Comparison of ENCODE assay signal across 27 mouse cellular contexts in genomic region chr13:8664615-8665240, GRCm38 (mm10).
DNase-seq lines count a peak whose midpoint lies in the region; ATAC-seq lines count a peak whose summit lies in the region.
"Had no signal": no experiment of that assay in that cellular context is flagged by ENCODE, and none has a peak within 500 bp of the region (broad histone marks: within the 10 kb centered on the region; RNA-seq: fewer than 3 reads in every experiment).

No protein-coding gene starts in this region.

- H3K36me3 ChIP-seq in hindbrain, embryonic 11.5 days (ENCODE audit: control insufficient read depth, insufficient read depth, low read length): no peaks in the 10 kb centered on the region
- no peaks in the 10 kb centered on the region for H3K36me3 ChIP-seq in hindbrain, embryonic 10.5 days
- H3K36me3 ChIP-seq in hindbrain, embryonic 13.5 days: no peaks in the 10 kb centered on the region
- H3K36me3 ChIP-seq in midbrain, embryonic 13.5 days: no peaks in the 10 kb centered on the region
- H3K36me3 ChIP-seq in neural tube, embryonic 14.5 days (ENCODE audit: control insufficient read depth, insufficient read depth, low read length): no peaks in the 10 kb centered on the region
- H3K36me3 ChIP-seq: forebrain, embryonic 15.5 days; heart, embryonic 15.5 days; limb, embryonic 15.5 days; liver, embryonic 15.5 days; lung, embryonic 15.5 days had no signal

- H3K27ac ChIP-seq in hindbrain, embryonic 11.5 days (ENCODE audit: low read depth, low read length): no peak overlapping the region
- H3K27ac ChIP-seq in hindbrain, embryonic 10.5 days: no peak overlapping the region
- peak overlapping the region; percentile 60; the same call in 1 of the 2 replicates for H3K27ac ChIP-seq in hindbrain, embryonic 13.5 days
- no peak overlapping the region for H3K27ac ChIP-seq in midbrain, embryonic 13.5 days
- H3K27ac ChIP-seq in neural tube, embryonic 14.5 days (ENCODE audit: low read depth, low read length): no peak overlapping the region
- H3K27ac ChIP-seq: forebrain, embryonic 15.5 days; heart, adult 2 months; heart, embryonic 15.5 days; left cerebral cortex, adult 2 months; limb, embryonic 15.5 days; liver, embryonic 15.5 days; lung, embryonic 15.5 days had no signal

- no peaks in the 10 kb centered on the region for H3K9me3 ChIP-seq in hindbrain, embryonic 11.5 days (ENCODE audit: control insufficient read depth, low read length)
- H3K9me3 ChIP-seq in hindbrain, embryonic 10.5 days: 0 out of 2 replicates have a peak, but pooled peaks cover 3% of the 10 kb centered on the region
- H3K9me3 ChIP-seq in hindbrain, embryonic 13.5 days: no peaks in the 10 kb centered on the region
- no peaks in the 10 kb centered on the region for H3K9me3 ChIP-seq in midbrain, embryonic 13.5 days
- H3K9me3 ChIP-seq in neural tube, embryonic 14.5 days (ENCODE audit: control insufficient read depth, low read length): no peaks in the 10 kb centered on the region
- H3K9me3 ChIP-seq: forebrain, embryonic 15.5 days; heart, embryonic 15.5 days; limb, embryonic 15.5 days; liver, embryonic 15.5 days; lung, embryonic 15.5 days had no signal

- ATAC-seq in hindbrain, embryonic 11.5 days (ENCODE audit: low FRiP score): peak; percentile 53
- peak; percentile 72 for ATAC-seq in hindbrain, embryonic 13.5 days (ENCODE audit: low FRiP score)
- ATAC-seq in midbrain, embryonic 13.5 days: peak; percentile 78
- peak; percentile 82 for ATAC-seq in neural tube, embryonic 14.5 days (ENCODE audit: low read depth)
- ATAC-seq: forebrain, embryonic 15.5 days had no signal

- H3K4me2 ChIP-seq in hindbrain, embryonic 11.5 days (replicated peaks; ENCODE audit: low read depth, low read length): no peak overlapping the region
- no peak overlapping the region for H3K4me2 ChIP-seq in hindbrain, embryonic 13.5 days
- no peak overlapping the region for H3K4me2 ChIP-seq in midbrain, embryonic 13.5 days (replicated peaks)
- no peak overlapping the region for H3K4me2 ChIP-seq in neural tube, embryonic 14.5 days (ENCODE audit: low read depth, low read length)
- H3K4me2 ChIP-seq: forebrain, embryonic 15.5 days; heart, embryonic 15.5 days; limb, embryonic 15.5 days; liver, embryonic 15.5 days; lung, embryonic 15.5 days had no signal

- no peaks in the 10 kb centered on the region for H3K27me3 ChIP-seq in hindbrain, embryonic 11.5 days (ENCODE audit: control insufficient read depth, insufficient read depth, low read length)
- no peaks in the 10 kb centered on the region for H3K27me3 ChIP-seq in hindbrain, embryonic 10.5 days (ENCODE audit: insufficient read depth, poor library complexity, severe bottlenecking)
- no peaks in the 10 kb centered on the region for H3K27me3 ChIP-seq in hindbrain, embryonic 13.5 days
- H3K27me3 ChIP-seq in midbrain, embryonic 13.5 days: no peaks in the 10 kb centered on the region
- no peaks in the 10 kb centered on the region for H3K27me3 ChIP-seq in neural tube, embryonic 14.5 days (ENCODE audit: control insufficient read depth, insufficient read depth, low read length)
- H3K27me3 ChIP-seq: forebrain, embryonic 15.5 days; heart, embryonic 15.5 days; limb, embryonic 15.5 days; liver, embryonic 15.5 days; lung, embryonic 15.5 days had no signal

- no peak for DNase-seq in hindbrain, embryonic 11.5 days (ENCODE audit: low spot score)
- DNase-seq in hindbrain, embryonic 10.5 days (ENCODE audit: low spot score): no peak
- DNase-seq in right cerebral cortex, postnatal 10 days (ENCODE audit: low spot score in 2 of 2): no peak
- no peak for DNase-seq in frontal cortex, postnatal 25 days (ENCODE audit: low spot score in 2 of 2)
- no peak for DNase-seq in frontal cortex, adult 2 months (ENCODE audit: extremely low spot score in 1 of 2, low spot score in 1 of 2)
- DNase-seq: adrenal gland, postnatal 36 days; cerebellum, adult 11-12 months; cerebellum, postnatal 14 days; embryo, embryonic 11 days; gastrocnemius, postnatal 14 days; heart, adult 2 months; heart, postnatal 36 days; kidney, adult 2 months; kidney, postnatal 10 days; left cerebral cortex, postnatal 4 days; lung, postnatal 4 days; retina, postnatal 1 day; thymus, postnatal 36 days had no signal

- 84% methylated on average over 9 of the region's 9 CpGs for WGBS in hindbrain, embryonic 11.5 days
- 90% methylated on average over 9 of the region's 9 CpGs for WGBS in hindbrain, embryonic 10.5 days
- 74% methylated on average over 9 of the region's 9 CpGs for WGBS in hindbrain, embryonic 13.5 days
- 76% methylated on average over 9 of the region's 9 CpGs for WGBS in midbrain, embryonic 13.5 days
- 78% methylated on average over 9 of the region's 9 CpGs for WGBS in neural tube, embryonic 14.5 days

- H3K4me3 ChIP-seq in hindbrain, embryonic 11.5 days (ENCODE audit: low read depth, low read length): no peak overlapping the region
- no peak overlapping the region for H3K4me3 ChIP-seq in hindbrain, embryonic 10.5 days
- H3K4me3 ChIP-seq in hindbrain, embryonic 13.5 days: no peak overlapping the region
- no peak overlapping the region for H3K4me3 ChIP-seq in midbrain, embryonic 13.5 days (replicated peaks)
- H3K4me3 ChIP-seq in neural tube, embryonic 14.5 days (ENCODE audit: low read depth, low read length): no peak overlapping the region
- H3K4me3 ChIP-seq: forebrain, embryonic 15.5 days; heart, adult 2 months; heart, embryonic 15.5 days; left cerebral cortex, adult 2 months; limb, embryonic 15.5 days; liver, embryonic 15.5 days; lung, embryonic 15.5 days had no signal

- H3K9ac ChIP-seq in hindbrain, embryonic 11.5 days (ENCODE audit: low read depth, low read length): no peak overlapping the region
- H3K9ac ChIP-seq in hindbrain, embryonic 13.5 days: no peak overlapping the region
- no peak overlapping the region for H3K9ac ChIP-seq in midbrain, embryonic 13.5 days (replicated peaks)
- no peak overlapping the region for H3K9ac ChIP-seq in neural tube, embryonic 14.5 days (replicated peaks; ENCODE audit: low read depth, low read length)
- H3K9ac ChIP-seq: forebrain, embryonic 15.5 days; heart, embryonic 15.5 days; limb, embryonic 15.5 days; liver, embryonic 15.5 days; lung, embryonic 15.5 days had no signal

- H3K4me1 ChIP-seq in hindbrain, embryonic 11.5 days (replicated peaks; ENCODE audit: control insufficient read depth, insufficient read depth, low read length): no peaks in the 10 kb centered on the region
- H3K4me1 ChIP-seq in hindbrain, embryonic 10.5 days (replicated peaks): no peaks in the 10 kb centered on the region
- no peaks in the 10 kb centered on the region for H3K4me1 ChIP-seq in hindbrain, embryonic 13.5 days (replicated peaks)
- H3K4me1 ChIP-seq in midbrain, embryonic 13.5 days (replicated peaks): no peaks in the 10 kb centered on the region
- H3K4me1 ChIP-seq in neural tube, embryonic 14.5 days (ENCODE audit: control insufficient read depth, insufficient read depth, low read length): no peaks in the 10 kb centered on the region
- H3K4me1 ChIP-seq: forebrain, embryonic 15.5 days; heart, embryonic 15.5 days; limb, embryonic 15.5 days; liver, embryonic 15.5 days; lung, embryonic 15.5 days had no signal
